Mouse (Mus musculus): ENCODE measurements around the gene Klf1.

Klf1 gene

DNA sequence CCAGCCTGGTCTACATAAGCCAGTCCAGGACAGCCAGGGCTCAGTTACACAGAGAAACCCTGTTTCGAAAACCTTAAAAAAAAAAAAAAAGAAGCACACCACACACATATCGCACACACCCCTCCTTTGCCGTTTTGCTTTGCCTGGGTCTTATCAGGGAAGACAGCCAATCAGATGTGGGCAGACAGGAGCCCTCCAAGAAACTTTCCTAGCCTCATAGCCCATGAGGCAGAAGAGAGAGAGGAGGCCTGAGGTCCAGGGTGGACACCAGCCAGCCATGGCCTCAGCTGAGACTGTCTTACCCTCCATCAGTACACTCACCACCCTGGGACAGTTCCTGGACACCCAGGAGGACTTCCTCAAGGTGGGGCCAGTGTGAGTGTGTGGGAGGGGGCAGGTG, at the start of gene Klf1:
Klf1 (plus strand) TSS at position 177 of the 400 bp plus-strand sequence.
- no peak for DNase-seq

DNA sequence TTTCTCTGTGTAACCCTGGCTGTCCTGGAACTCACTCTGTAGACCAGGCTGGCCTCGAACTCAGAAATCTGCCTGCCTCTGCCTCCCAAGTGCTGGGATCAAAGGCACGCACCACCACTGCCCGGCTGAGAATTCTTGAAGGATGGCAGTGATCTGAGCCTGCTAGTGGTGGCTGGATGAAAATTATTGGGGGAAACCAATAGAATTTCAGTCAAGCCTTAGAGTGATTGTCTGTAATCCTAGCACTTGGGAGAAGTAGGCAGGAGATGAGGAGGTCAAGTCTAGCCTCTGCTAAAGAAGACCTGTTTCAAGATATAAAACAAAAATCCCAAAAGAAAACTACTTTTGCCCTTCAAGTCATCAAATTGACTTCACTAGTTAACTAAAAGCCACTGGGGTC, 45.3 kb upstream of the Klf1 start:
- DNase-seq = no peak

DNA sequence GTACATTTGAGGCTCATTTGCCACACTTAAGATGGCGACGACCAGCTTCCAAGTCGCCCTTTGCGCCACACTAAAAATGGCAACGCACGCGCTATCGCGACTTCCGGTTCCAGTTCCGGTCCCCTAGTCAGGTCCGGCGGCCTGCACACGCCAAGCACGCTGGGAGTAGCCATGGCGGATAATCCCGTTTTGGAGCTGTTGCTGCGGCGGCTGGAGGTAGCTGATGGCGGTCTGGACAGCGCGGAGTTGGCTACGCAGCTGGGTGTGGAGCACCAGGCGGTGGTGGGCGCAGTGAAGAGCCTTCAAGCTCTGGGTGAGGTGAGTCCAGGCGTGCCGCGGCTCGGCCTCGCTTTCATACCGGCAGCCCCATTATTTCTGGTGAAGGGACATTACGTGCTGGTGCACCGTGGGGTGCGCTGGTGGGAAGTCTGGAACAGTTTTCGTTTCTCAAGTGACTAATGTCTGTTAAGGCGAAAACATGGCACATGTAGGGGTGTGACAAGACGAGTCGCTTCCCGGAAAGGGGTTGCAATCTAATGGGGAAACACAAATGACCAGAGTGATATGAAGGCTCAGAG, 44.8 kb upstream of the Klf1 start, which contains the start of gene Farsa:
Farsa (plus strand) TSS at position 126 of the 578 bp plus-strand sequence.
- peak; percentile 93 to 95 for DNase-seq

DNA sequence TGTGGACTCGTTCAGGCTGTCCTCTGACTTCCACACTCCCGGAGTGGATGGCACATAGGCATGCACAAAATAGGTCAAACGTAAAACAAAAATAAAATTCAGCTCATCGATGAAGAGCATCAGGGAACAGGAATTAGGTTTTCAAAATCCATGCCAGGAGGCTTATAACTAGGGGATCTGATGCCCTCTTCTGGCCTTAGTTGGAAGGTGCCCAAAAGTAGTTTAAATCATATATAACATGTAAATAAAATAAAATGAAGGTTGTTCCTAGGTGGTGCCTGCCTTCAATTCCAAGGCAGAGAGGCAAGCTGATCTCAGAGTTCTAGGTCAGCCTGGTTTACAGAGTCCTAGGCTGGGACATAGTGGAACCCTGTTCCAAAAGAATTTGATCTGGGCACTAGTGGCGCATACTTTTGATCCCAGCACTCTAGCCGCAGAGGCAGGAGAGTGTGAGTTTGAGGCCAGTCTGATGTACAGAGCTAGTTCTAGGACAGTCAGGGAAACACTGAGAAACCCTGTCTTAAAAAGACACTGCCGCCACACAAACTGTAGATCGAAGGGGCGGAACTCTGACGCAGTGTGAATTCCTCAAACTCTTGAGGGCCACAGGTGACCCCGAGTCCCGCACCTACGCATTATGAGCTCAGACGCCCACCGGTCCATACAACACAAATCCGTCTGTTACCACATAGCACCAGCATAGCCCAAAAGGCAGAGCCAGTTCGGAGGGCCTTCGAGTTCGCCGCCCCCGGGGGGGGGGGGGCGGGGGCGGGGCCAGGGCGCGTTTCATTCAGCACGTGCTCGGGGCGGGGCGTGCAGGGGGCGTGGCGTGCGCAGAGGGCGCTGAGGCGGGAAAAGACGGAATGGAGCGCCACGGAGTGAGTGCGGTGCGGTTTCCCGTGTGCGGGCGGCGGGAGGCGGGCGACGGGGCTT, 30.1 kb upstream of the Klf1 start, which contains the start of gene Syce2:
Syce2 (plus strand) TSS at position 736 of the 933 bp plus-strand sequence.
- DNase-seq = peak; percentile 69 to 72

DNA sequence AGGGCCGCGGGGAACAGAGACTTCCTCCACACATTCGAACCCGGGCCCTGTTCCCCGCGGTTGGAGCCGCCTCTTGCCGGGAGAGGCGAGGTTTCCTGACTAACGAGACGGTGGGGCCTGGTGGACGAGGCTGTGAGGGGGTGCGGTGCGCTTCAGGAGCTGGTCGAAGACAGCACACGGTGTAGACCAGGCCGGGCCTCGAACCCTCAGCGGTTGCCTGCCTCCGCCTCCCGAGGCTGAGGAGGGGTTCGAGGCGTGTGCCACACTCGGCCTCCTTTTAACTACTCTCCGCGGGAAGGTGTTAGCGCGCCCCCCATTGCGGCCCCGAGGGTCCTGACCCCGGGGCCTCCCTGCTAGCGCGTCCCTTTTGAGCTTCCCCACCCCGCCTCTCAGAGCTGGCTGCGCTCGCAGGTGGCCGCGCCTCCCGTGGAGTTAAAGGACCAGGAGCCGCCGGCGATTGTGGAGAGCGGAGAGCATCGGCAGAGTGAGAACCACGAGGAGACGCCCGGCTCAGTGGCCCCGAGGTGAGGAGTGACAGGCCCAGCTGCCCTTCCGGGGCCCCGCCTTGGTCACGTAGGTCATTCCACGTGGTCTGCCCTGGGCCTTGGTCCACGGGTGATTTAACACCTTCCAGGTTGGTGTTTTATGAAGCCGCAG, 29.3 kb upstream of the Klf1 start:
- DNase-seq = peak; percentile 22 to 31

DNA sequence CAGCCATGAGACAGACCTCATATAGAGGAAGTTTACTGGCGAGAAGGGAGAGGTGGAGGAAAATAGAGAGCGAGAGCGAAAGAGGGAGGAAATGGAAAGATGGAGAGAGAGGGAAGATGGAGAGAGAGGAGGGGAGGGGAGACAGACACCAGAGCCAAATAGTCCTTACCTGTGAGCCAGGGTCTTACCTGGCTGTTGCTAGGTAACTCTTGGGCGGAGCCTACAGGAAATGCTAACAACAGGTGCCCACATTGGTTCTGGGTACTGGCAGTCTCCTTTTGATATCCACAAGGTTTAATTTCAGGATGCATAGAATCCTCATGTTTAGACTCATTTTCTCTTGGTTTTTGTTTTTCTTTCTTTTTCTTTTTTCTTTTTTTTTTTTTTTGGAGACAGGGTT, 28.7 kb upstream of the Klf1 start:
- no peak for DNase-seq

DNA sequence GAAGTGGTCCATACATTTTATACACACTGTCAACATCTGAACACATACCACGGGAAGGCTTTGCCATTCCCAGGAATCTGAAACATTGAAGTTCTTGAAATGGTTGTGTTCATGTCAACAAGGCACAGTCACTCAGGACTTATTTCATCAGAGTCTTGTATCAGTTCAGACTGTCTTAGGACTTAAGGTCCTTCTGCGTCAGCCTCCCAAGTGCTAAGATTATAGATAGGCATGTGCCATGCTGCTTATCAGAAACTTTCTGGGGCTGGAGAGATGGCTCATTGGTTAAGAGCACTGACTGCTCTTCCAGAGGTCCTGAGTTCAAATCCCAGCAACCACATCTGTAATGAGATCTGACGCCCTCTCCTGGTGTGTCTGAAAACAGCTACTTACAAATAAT, 27.4 kb upstream of the Klf1 start:
- DNase-seq = no peak

DNA sequence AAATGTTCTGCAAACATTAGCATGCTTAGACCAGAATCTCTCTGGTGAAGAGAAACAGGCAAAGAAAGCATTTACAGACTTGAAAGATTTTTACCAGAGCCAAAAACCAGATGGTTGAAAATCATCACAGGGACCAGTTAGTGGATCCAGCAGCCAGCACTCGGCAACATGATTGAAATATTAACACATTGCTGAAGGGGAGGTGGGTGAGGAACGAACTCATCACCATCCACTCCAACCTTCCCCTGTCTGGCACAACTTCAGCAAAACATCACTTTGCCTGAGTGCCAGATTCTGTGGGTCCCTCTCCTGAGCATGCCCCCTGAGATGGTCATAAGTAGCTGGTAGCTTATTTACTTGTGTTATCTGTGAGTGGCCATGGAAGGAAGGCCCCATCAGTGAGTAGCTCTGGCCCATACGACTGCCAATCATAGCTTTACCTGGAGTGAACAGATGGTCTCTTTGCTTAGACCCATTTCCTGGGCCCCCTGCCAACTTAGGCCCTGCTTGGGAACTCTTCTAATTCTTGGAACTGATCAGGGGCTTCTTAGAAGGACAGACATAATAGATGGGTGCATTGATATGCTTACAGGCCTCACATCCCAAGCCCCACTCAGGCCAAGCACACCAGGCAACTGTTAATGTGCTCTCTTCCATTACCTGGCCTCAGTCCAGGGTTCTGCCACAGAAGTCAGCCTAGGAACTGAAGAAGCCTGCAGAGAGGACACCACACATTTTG, 24.3 kb upstream of the Klf1 start:
- peak; percentile 78 to 83 for DNase-seq

DNA sequence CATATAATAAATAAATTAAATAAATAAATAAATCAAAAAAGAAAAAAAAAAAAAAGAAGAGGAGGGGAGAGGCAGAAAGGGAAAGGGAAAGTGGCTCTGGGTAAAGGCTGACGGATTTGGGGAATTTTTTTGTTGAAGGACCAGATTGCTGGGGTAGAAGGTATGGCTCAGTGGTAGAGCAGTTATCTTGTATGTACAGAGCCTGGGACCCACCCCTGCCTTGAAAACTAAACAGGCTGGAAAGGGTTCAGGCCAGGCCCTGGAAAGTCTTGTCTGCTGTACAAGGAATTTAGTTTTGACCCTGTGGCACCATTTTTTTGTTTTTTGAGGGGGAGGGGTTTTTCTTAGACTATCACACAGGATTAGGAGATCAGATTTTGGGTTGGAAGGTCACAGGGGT, 22.8 kb upstream of the Klf1 start:
- DNase-seq = no peak

DNA sequence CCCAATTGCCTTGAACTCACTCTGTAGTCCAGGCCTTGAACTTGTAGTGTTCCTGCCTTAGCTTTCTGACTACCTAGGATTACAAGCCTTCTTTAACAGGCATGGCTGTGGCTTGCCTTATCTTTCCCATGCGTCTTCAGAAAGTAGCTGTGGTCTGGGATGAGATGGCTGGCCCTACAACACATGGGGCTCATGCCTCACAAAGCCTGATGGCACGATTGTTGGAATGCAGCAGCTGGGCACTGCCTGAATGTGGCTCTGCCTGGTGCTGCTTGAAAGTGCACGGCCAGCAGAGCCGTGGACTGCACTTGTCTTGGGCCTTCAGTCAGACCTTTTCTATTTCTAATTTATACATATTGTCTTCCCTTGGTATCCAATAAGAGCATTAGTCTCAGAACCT, 17.0 kb upstream of the Klf1 start:
- DNase-seq = no peak

DNA sequence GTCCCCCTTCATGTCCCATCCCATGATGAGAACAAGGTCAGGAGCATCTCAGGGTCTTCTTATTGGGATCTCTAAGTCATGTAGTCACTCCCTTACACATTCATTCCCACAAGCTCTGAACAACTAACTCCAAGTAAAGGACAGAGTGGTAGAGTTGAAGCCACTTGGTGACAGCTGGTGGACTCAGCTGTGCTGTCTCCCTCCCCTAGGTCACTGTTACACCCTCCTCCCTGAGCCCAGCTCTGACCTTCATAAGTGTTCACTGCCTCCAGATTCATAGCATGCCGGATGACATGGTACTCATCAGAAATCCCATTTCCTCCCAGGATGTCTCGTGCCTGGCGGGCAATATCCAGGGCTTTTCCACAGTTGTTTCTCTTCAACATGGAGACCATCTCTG, 13.4 kb upstream of the Klf1 start:
- DNase-seq = no peak

DNA sequence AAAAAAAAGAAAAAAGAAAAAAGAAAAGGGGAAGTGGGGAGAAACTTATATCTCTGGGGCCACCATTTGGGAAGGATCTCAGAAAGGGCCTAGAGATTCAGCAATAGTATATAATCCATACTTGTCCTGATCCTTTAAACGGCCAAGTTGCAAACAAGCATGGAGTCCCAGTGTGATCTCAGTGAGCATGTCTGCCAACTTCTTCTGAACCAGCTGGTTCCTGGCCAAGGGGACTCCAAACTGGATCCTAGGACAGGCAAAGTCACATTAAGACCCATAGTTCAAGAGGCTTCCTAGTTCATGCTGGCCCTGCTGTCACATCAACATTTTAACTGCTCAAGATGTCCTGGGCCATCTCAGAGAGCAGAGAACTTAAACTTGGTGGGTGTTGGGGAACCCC, 12.6 kb upstream of the Klf1 start:
- no peak for DNase-seq

DNA sequence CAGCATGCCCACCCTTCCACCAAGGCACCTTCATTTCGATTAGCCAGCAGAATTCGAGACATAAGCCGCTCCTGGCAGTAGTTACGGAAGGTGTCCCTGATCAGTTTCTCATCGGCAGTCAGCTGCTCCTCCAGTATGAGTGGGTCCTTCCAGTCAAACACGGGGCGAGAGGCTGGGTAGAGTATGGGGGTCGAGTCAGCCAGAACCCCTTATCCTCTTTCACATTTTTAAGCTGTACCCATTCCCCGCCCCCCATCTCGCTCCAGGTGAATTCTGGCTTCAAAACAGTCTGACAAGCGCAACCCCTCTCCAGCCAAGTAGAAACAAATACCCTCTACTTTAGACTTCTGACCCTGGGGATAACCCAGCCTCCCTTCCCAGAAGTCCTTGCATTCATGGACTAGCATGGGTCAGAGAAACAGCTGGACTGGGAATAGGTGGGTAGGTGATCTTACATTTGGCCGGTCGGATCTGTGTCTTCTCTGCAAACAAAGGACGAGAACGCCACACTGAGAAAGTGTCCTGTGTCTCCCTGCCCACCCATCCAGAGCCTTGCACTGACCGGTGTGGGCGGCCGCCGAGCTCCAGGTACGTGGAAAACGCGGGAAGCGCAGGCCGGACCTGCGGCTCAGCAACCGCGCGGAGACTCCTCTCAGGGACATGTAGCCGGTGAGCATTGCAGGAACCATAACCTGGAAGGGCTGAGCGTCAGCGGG, 8.6 kb upstream of the Klf1 start:
- DNase-seq = no peak

DNA sequence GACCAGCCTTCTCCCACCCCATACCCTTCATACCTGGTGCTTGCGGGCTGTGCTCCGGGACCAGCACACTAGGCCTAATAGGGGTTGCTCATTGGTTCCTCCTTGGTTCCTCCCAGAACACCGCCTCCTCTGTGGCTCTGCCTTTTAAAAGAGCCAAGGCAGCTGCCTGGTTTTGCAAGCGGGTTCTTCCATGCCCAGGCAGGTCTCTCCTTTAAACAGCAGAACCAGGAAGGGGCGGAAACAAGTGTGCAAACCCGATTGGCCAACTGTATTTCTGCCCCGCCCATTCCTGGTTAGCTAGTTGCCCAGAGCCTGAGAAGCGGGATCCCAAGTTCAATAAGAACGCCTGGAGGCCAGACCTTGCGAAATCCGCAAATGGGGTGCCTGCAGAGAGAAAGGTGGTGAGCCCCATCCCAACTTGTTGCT, 8.0 kb upstream of the Klf1 start, which contains the start of gene Gcdh:
Gcdh (minus strand) TSS at position 213 of the 426 bp plus-strand sequence.
- DNase-seq = peak; percentile 90 to 96

DNA sequence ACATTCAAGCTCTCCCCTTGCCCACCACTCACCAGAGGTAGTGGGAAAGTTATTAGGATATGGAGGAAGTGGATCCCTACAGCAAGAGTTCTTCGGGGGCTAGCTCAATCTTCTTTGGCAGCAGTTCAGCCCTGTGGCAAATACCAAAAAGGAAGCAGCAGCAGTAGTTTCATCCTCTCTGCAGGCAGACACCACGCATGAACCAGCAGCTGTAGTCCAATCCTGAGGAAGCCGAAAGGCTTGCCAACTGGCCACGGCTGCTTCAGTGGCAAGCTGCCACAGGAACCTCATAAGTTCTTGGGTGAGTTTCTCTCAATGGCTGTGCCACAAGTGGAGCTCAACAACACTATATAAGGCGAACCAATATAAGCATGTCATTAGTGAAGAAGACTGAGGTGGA, 5.8 kb upstream of the Klf1 start:
- DNase-seq = no peak

DNA sequence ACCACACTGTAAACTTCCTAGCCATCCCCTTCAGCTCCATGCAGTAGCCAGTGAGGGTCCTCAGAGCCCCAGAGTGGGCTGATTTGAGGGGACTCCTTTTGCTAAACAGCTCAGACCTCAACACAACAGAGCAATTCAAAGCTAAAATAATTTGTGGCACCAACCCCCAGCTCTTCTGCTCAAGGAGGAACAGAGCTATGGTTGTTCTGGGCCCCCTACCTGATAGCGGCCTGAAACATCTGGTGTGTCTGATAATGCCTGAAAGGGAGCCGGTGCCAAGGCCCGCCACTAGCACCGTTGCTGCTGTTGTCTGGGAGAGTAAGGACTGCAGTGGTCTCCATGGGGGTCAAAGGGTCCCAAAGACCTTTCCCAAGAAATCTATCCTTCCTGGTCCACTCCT, 657 bp upstream of the Klf1 start:
- no peak for DNase-seq

DNA sequence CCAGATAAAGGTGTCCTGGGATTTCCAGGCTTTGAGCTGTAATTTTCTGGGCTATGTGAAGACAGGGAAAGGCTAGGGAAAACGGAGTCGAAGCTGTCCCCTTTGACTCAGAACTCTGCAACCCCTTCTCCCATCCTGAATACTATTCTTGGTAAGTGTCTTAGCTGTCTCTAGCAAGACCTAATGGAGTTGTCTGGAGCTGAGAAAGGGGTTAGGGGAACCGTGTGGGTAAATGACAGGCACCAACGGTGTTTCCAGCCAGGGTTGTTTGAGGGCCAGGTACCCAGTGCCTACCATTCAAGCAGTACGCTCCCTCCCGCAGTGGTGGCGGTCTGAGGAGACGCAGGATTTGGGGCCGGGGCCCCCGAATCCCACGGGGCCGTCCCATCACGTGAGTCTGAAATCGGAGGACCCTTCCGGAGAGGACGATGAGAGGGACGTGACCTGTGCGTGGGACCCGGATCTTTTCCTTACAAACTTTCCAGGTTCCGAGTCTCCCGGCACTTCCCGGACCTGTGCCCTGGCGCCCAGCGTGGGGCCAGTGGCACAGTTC, 715 bp downstream of the Klf1 start:
- peak in 1 of 2 experiments; percentile 27 for DNase-seq

DNA sequence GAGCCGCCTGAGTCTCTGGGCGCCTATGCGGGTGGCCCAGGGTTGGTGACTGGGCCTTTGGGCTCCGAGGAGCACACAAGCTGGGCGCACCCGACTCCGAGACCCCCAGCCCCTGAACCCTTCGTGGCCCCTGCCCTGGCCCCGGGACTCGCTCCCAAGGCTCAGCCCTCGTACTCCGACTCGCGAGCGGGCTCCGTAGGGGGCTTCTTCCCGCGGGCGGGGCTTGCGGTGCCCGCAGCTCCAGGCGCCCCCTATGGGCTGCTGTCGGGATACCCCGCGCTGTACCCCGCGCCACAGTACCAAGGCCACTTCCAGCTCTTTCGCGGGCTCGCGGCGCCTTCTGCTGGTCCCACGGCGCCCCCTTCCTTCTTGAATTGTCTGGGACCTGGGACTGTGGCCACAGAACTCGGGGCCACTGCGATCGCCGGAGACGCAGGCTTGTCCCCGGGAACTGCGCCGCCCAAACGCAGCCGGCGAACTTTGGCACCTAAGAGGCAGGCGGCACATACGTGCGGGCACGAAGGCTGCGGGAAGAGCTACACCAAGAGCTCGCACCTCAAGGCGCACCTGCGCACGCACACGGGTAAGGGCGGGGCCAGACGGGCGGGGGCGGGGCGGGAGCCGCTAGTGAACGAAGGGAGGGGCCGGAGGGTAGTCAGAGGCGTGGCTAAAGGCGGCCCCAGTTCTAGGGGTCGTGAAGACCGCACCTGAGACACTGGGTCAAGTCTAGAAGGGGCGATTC, 1.4 kb downstream of the Klf1 start:
- DNase-seq = peak; percentile 94 to 98

DNA sequence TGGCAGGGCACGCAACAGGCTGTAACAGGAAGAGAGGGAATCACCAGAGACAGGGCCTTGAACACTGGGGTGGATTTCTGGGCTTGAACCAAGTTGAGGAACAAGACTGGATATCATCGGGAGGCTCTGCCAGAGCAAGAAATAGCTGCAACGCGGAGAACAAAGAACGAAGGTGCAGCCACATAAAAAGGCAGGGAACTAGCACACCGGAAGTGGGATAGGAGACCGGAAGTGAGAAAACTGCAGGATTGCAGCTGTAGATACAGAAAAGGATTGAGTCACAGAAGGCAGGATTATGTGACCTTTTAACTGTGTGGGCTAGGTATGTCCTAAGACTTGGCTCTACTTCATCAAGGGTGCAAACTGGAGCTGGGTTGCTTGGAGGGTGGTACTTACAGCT, 2.6 kb downstream of the Klf1 start:
- DNase-seq = no peak

DNA sequence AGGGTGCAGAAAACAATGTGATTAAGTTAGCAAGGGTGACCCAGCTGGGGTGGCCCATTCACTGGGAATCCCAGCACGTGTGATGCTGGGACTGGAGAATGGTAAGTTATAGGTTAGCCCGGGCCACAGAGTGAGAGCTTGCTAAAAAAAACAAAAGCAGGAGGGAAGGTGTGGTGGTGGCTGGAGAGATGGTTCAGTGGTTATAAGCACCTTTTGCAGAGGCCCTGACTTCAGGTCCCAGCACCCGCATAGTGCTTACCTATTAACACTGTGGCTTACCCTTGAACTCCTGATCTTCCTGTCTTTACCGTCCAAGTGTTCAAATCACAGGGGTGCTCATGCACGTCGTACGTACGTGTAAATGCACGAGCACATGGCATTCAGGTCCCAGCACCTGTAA, 5.3 kb downstream of the Klf1 start:
- DNase-seq = no peak

DNA sequence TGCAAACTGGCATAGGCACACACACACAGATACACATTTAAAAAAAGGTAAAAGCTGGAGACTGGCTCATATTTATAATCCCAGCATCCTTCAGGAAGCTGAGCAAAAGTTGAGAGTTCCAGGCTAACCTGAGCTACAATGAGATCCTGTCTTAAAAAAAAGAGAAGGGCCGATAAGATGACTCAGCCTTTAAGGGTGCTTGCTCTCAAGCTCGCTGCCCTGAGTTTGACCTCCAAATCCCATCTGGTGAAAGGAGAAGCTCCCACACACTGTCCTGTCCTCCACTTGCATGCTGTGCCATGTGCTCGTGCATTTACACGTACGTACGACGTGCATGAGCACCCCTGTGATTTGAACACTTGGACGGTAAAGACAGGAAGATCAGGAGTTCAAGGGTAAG, 5.8 kb downstream of the Klf1 start:
- no peak for DNase-seq
